Mouse (Mus musculus) erythroid progenitor cell, adult 5-6 weeks (primary cell): ENCODE data around the gene Ankrd36. TPM values are rescaled to one million over a fixed set of nuclear protein-coding genes. Genes with fewer than 3 reads are reported as not detected.

Experiments used
- ATAC-seq: replicated peaks from 2 replicates; pipeline ENCODE4 v1.8.0; 2016; ENCODE audit warnings: moderate number of reproducible peaks, mild to moderate bottlenecking, moderate TSS enrichment, inconsistent platforms; ENCODE audit not compliant: poor library complexity, low FRiP score, severe bottlenecking
- total RNA-seq, 2 experiments: library from RNA; stranded (forward) in 1 of 2; stranded (reverse) in 1 of 2; fragments of 150-400 nt in 1 of 2; fragments of 186-747, 209-891 nt in 1 of 2; gene quantifications; 2 replicates each; pipeline versions ENCODE4 v1.2.3 to v1.2.4; 2015 to 2017; ENCODE audit warnings: low replicate concordance in 2 of 2

Ankrd36 gene
- total RNA-seq, 2 experiments from 2014 or later: 4.4 TPM; not detected in 1

DNA sequence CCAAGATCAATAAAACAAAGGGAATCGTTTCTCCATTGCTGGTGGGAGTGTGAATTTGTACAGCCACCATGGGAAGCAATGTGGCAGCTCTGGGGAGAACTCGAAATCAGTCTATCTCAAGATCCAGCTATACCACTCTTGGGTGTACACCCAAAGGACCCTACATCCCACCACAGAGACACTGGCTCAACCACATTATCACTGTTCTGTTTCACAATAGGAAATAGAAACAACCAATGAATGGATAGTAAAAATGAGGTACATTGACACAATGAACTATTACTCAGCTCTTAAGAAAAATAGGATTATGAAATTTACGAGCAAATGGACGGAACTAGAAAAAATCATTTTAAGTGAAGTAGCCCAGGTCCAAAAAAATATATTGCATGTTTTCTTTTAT, 55.6 kb downstream of the Ankrd36 start:
- ATAC-seq: no peak

DNA sequence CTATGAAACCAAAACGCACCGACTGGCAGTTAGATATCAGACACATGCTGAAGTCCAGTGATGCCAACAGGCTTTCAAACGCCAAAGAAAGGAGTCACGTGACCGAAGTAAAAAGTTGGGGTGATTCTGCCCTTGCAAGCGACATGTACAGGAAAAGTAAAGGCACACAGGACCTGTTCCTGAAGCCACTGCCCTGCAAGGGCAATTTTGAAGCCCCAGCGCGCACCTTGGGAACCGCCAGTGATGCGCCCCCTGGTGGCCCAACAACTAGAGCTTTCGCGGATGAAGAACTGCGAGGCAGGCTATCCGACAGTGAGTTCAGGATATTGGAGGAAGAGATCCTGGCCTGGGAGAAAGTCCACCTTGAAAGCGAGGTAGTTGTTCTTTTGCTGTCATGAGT, 59.5 kb downstream of the Ankrd36 start:
- ATAC-seq: peak; percentile 89

DNA sequence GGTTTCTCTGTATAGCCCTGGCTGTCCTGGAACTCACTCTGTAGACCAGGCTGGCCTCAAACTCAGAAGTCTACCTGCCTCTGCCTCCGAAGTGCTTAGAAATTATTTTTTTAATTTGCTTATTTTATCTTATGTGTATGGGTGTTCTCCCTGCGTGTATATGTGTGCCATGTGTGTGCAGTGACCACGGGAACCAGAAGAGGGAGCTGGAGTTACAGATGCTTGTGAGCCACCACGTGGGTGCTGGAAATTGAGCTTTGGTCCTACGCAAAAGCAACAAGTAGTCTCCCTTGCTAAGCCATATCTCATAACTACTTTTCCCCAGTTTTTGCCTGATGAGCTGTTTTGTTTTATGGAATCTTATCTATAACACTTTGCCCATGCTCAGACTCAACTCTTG, 73.6 kb downstream of the Ankrd36 start:
- no peak for ATAC-seq

DNA sequence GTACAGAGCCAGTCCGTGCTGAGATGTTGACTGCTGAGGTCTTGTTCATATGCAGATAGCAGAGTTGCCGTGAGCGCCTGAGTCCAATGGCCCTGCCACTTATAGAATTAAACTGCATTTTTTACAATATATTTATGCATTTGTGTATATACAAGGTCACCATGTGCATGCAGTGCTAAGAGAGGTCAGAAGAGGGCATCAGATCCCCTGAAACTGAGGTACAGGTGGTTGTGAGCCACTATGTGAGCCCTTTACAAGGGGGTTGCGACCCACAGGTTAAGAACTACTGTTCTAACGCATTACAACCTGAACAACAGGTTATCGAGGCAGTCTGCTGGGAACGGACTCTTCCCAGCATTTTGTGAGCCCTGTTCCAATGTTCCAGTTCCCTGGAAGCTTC, 80.8 kb downstream of the Ankrd36 start:
- ATAC-seq: no peak

DNA sequence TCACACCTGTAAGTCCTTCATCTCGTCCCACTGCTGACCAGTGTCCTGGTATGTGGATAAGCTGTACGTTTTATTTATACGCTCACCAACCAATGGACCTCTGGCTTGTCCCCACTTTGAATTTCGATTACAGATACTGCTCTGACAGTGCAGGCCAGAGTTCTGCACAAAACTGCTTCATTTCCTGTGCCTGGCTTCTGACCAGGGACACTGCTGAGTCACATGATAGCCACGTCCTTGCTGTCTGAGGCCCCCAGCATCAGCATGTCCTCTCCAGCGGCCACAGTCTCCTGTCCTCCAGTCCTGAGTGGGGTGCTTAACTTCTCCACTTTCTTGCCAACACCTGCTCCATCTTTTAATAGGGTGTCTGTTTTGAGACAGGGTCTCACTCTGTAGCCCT, 113.1 kb downstream of the Ankrd36 start:
- ATAC-seq: no peak

DNA sequence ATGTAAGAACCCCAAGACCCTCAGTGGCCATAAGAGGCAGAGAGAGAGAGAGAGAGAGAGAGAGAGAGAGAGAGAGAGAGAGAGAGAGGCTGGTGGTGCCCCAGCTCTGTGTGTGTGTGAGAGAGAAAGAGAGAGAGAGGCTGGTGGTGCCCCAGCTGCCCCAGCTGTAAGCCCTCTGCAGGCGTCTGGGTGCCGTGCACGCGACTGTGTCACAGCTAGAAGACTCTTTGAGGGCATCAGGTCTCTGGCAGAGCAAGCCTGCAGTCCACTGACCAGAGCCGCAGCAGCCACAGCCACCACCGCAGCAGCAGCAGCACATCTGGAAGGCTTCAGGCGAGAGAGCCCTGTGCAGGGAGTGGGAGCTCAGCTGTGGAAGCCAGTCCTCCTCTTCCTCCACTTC, 114.8 kb downstream of the Ankrd36 start:
- ATAC-seq: no peak

DNA sequence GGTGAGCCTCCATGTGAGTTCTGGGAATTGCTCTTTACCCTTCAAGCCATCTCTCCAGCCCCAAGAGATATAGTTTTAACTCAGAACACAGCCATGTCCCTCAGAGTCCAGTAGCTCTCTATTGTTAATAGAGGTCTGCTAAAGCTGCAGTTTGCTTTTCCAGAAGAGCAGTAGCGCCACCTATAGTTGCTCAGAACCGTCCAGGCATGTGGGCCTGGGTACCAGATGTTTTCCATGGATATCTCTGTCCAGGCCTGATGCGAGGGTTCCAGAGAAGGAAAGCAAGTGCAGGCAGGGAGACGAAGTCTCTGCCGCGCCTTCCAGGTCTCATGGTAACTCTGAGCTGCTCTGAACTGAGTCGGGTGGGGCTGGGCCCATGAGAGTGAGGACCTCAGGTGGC, 122.3 kb downstream of the Ankrd36 start:
- ATAC-seq: no peak

DNA sequence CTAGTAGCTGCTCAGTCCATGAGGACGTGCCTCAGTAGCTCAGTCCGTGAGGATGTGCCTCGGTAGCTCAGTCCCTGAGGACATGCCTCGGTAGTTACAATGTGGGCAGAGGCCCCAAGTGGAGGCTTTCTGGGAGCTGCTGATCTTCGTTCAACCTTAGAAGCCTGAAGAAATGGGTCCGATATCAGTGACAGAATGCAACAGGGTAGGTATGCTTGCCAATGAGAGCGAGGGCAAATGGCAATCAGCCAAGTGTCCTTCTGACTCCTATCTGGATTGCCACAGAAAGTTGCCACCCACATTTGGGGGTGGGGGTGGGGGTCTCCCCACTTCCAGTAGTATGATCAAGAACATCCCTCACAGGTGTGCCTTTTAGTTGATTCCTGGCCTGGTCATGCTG, 131.3 kb downstream of the Ankrd36 start:
- peak; percentile 58 for ATAC-seq

DNA sequence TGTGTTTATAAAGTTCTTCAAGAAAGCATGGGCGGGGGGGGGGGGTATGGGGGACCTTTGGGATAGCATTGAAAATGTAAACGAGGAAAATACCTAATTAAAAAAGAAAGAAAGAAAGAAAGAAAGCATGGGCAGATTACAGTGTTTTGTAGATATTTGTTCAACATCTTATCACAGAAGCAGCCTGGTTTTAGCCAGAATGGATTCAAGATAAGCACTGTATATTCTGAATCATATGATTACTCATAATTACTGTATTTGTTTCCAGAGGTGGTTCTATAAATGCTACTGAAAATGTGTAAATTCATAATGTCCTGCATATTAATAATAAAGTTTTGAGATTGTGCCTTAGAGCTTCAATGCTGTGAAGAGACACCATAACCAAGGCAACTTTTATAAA, 131.8 kb downstream of the Ankrd36 start:
- ATAC-seq: no peak

DNA sequence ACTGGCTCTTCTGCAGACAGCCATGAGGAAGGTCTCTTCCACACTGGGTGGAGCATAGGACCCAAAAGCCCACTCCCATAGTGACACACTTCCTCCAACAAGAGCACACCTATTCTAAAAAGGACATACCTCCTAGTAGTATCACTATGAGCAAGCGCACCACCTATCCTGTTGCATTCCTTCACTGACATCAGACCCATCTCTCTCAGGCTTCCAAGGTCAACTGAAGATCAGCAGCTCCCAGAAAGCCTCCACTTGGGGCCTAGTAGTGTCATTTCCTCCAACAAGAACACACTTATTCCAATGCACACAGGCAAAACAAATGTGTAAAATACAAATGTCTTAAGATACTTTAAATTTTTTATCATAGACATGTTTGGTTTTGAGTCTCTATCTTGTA, 132.3 kb downstream of the Ankrd36 start:
- no peak for ATAC-seq

DNA sequence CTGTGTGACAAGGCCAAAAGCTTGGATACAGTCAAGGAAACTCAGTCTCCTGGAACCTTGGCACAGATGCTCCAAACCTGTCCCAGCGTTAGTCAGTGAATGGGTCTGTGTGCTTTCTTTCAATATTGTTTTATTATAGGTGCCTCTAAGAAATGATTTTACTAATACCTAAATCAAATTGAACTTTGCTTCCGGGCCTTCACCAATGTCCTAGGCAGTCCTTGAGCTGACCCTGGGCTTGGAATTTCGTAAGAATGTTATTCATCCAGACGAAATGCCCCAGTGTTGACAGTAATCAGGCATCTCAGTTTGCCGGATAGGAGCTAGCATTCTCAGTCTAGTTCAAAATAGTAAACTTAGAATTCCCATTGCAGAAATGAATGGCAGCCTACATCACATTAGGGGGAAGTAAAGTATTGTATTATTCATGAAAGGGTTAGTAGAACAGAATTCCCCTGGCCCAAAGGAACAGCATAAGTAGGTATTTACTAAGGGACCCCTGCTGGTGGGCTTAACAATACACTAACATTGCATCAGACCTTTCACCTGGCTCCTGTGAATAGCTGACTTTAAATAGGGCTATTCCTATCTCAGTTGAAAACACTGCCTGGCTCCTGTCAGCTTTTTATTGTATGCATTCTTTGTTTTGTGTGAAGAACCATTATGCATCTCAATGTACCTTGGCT, 132.9 kb downstream of the Ankrd36 start:
- ATAC-seq: no peak

DNA sequence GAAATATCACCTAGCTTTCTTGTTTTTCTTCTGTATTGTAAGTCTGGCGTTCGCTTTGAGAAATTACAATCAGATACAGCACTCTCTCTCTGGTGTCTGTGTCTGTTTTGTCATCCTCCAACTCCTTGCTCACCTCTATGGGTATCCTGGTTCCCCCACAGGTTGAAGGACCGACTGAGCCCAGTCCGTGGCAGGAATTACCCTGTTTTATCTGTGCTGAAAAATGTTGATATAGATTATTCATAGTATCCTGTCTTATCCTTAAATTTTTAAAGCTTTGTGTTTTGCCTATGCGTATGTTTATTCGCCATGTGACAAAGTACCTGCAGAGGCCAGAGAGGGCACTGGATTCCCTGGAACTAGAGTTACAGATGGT, 133.5 kb downstream of the Ankrd36 start:
- no peak for ATAC-seq

DNA sequence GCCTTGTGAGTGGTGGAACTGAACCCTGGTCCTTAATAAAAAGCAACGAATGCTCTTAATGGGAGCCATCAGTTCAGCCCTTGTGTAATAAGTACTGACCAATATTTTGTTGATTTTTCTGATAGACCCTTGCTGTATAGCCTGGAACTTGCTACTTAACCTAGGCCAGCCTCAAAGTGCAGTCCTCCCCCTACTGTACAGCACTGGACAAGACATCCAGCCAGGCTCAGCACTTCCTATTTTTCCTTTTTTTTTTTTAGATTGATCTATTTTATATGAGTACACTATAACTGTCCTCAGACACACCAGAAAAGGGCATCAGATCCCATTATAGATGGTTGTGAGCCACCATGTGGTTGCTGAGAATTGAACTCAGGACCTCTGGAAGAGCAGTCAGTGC, 133.9 kb downstream of the Ankrd36 start:
- ATAC-seq: no peak

DNA sequence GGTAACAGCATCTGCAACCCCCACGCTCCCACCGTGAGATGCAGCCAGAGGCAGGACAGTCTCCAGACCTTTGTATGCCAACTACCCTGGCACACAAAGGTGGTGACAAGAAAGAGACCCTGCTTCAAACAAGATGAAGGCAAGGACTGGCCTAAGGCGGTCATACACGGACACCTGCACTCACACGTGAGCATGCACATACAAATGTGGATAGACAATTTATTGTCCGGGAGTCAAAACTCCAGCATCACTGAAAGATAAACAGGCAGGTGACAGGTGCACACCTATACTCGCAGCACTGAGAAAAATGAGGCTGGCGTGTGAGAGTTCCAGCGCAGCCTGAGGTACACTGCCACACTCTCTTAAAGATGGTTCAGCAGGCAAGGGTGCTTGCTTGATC, 136.5 kb downstream of the Ankrd36 start:
- no peak for ATAC-seq

DNA sequence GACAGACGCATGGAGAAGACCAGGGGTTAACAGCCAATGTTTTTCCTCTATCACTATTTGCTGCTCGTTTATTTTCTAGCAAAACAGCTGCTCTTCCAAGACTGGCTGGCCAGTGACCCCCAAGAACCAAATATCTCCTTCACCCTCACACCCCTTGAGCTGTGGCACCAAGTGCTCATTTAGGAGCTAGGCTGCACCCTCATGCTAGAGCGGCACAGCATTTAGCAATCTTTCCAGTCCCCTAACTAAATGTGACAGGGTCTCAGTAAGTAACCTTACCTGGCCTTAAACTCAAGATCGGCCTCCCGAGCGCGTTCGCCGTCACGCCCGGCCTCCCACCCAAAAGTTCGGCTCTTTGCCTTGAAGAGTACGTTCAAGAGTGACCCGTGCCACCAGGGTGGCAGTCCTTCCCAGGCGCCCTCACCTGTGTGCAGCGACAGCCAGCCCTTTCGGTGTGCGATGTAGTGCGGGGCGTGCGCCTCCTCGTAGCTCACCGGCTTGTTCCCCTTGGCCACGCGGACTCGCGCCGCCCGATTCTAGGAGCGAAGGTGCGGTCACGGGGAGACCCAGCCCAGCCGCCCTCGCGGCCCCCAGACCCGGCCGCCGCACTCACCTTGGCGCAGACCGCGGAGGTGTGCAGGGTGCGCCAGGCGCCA, 137.5 kb downstream of the Ankrd36 start:
- peak; percentile 67 for ATAC-seq

DNA sequence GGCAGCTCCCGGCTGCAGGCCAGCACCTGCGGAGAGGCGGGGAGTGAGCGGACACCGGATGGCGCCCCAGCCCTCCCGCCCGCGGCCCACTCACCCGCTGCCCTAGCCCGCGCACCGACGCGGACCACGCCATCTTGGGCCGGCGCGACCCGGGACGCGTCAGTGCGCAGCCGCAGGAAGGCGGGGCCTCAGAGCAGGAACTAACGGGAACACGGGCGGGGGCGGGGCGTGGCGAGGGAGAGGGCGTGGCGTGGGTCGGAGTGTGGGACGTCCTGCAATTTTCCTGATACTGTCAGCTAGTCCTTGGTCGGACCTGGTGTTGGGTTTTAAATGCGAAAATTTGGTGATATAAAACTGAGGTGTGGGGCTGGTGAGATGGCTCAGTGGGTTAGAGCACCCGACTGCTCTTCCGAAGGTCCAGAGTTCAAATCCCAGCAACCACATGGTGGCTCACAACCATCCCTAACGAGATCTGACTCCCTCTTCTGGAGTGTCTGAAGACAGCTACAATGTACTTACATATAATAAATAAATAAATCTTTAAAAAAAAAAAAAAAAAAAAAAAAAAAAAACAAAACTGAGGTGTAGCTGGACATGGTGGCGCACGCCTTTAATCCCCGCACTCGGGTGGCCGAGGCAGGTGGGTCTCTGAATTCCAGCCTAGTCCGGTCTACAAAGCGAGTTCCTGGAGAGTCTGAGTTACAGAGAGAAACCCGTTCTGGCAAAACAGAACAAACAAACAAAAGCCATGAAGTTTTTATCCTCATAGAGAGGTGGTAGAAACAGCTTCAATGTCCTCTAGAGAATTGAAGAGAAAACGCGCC, 138.3 kb downstream of the Ankrd36 start:
- ATAC-seq: peak; percentile 97

DNA sequence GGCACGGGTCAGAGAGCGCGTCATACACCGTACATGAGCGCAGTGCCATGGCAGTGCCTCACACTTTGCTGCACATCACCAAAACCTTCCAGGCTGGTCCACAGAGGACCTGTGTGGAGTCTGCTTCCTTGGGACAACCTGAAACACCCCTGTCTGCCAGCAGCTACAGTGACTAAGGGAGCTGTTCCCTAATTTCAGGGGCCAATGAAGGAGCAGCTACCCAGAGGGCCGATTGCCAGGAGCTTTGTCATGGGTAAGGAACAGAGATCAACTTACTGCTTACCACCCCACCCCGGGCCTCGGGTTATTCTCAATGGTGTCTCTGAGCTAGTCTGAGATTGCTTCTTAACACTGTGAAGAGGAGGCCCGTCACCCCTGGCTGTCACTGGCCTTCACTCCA, 145.7 kb downstream of the Ankrd36 start:
- ATAC-seq: no peak

DNA sequence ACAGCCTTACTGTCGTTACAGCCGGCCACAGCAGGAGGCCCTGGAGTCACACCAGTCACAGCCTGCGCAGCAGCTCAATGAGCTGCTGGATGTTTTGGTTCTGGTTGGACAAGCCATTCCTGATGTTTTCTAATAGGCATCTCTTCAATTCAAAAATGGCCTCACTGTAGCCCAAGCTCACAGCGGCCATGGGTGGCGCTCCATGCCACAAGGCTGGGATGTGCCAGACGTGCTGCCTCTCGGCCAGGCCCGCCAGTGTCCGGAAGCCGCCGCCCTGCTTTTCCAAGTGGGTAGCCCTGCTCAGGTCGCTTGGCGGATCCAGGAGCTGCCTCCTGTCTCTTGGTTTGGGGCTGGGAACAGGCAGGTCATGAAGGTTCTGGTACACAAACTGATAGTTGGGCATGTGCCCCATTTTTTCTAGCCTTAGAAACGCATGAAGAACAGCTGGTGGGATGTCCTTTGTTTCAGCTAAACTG, 146.2 kb downstream of the Ankrd36 start, which contains the start of gene Mrps24:
Gene Mrps24, minus strand, starts transcription at position 51 of the 476 bp plus-strand sequence.
- no peak for ATAC-seq

DNA sequence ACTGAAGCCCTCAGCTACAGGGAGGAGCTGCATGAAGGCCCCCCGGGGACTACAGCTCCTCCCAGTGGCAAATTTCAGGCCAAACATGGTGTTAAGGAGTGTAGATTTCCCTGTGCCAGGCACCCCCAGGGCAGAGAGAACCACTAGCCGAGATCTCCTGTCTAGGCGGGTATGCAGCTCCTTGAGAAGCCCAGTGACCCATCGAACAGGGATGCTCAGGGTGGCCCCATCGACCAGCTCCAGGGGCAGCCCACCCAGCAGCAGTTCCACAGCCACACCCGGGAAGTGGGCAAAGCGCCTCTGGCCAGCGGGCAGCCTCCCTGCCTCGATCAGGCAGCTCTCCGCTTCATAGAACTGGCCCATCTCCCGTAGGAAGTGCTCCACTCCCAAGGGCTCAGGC, 146.8 kb downstream of the Ankrd36 start:
- no peak for ATAC-seq

DNA sequence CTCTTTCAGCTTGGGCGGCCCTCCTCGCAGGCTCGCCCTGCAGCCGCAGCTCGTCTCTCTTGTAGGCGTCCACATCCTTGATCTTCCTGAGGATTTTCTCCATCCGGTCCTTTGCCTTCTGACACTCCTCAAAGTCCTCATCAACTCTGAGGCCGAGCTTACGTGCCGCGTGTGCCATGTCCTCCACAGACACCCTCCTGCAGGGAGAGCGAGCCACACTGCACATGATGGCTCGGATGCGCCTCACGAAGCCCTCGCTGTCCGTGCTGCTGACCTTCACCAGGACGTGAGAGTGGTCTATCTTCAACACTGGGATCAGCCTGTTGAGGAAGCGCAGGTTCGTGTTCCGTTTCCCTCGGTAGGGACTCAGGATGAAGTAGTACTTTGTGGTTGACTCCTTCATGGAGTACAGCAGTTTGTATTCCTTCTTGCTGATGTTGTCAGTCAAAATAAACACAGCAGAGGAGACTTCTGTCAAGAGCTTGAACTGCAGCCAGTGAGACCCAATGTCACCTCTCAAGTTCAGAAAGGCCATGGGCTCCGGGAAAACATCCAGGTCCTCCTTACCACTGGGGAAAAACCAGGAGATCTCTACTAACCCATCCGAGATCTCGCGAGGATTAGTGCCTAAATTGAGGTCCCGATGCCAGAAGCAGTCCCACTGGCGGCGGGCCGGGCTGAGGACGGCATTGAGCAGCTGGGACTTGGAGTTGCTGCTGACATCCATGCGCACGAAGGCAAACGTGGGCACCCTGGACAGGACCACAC, 147.6 kb downstream of the Ankrd36 start:
- no peak for ATAC-seq
